Mouse (Mus musculus) lung, adult 18-20 months (tissue): ENCODE measurements at regions not wholly inside any gene's neighbourhood (a gene's known extent, or its start where the extent isn't known, plus 50 kb on each side); places are given as distances from the start of the nearest gene placed in this dataset.
A peak's percentile ranks its signal among the peaks of the same experiment; 100 is the strongest.

Experiments used
- DNase-seq, 2 experiments: peaks; one replicate each; pipeline ENCODE4 v3.0.0; 2022; ENCODE audit warnings: mixed read lengths in 2 of 2

DNA sequence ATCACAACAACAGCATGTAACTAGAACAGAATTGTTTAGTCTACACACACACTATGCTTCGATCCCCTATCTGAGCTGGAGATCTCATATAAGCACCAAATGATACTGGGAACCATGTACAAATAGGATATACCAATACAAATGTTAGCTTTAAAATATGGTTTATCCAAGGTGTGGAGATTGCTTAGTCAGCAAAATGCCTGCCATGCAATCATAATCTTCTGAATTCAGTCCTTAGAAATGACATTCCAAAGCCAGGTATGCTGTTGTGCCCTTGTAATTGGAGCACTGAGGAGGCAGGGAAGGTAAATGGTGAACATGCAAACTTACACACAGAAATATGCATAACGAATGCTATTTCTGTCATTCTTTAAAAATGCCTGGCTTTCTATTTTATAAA lies 54.0 kb upstream of the Thsd7b start:
- DNase-seq = no peak

DNA sequence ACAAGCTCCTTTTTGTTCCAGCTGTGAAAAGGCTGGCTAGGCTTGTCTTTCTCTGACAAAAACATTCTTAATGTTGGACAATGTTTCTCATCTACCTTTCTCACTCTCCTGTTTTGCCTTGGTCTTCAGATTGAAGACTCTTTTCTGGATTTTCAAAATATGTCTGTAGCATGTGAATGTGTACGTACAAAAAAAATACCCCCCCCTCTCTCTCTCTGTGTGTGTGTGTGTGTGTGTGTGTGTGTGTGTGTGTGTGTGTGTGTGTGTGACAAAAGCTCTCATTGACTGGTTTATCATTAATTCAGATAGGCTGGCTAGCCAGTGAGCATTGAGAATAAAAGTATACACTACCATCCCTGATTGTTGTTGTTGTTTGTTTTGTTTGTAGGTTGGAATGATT lies 64.3 kb upstream of the Thsd7b start:
- DNase-seq = no peak

DNA sequence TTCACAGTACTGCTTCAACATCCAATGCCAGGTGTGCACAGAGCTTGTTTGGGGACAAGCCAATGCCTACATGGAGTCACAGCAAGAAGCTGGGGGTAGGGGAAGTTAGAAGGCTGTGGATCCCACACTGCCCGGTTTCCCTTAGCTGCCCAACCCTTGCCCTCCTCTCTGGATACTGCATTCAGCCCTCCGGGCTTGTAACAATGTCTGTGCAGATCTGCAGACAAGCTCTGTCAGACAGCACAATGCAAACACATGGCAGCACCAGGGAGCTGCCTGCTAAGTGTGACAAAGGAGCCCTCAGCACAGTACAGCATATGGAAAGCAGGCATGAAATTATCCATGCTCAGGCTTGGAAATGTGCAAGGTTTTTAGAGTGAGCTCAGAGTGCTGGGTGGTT lies 64.7 kb upstream of the Thsd7b start:
- DNase-seq = no peak

DNA sequence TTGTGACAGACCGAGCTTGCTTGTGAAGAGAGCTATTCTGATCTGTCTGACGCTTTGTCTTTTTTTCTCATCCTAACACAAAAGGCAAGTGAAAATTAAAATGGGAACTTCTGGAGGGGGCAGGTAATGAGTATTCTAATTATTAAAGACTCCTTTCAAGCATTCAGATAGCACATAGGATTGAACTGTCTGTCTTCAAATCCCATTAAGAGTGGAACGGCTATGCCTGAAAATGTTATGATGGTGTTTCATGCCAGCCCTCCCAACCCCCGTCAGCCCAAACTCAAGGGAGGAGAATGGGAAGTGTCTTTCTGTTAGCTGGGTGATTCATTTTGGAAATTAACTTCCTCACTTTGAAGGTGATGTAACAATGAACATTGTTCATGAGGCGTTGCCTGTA lies 65.4 kb upstream of the Thsd7b start:
- no peak for DNase-seq

DNA sequence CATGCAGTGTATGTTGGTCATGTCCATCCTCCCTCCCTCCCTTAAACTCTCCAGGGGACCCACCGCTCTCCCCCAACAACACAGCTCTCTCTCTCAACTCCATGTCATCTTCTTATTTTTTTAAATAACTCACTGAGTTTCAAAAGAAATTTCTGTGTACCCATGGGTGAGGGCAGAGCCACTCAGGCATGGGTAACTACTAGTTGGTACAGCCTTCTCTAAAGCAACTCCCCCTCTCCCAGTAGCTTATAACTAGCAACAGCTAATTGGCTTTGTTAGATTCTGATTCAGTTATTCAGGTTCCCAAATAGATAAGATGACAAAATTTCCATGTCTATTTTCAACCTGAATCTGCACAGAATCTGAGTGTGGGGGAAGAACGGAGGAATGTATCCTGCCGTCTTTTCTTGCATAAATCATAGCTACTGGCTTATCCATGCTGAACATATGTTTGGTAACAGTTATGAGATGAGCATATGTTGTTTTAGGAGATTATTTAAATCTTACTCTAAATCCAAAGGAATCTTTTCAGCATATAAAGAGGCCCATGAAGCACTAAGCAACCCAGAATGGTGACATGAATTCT lies 92.8 kb upstream of the Thsd7b start:
- no peak for DNase-seq

DNA sequence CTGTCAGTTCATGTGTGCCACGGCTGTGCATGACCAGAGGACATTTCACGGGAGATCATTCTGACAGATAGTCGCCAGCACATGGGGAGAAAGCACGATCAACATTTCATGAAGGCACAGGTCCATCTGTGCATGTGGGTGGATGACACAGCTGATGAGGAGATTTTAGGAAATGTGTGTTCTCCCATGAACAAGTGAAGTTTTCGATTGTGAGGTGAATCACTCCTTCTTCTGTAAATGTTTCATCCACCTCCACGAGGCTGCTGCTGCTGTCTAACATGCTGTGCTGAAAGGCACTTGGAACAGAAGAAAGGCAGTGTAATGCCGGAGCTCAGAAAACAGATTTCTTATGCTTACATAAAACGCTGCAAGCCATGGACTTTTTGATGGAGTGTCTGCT lies 103.2 kb upstream of the Thsd7b start:
- no peak for DNase-seq

DNA sequence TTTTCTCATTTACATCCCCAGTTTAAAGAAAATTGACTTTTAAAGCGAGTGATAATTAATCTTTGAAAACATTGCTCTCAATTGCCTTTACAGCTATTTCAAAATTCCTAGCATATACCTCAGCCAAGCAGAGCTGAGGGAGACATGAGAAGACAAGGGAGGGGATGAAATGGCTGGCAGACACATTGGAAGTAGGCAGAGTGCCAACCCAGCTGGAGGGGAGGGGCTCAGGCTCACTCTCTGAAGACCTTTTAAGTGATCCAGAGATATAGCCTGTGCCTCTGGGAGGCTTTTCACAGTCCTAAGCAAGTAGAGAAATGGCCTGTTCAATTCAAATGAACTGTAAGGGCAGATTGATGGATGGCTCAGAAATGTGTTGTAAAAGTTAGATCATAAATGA lies 122.5 kb upstream of the Thsd7b start:
- DNase-seq = peak in 1 of 2 experiments; percentile 0

DNA sequence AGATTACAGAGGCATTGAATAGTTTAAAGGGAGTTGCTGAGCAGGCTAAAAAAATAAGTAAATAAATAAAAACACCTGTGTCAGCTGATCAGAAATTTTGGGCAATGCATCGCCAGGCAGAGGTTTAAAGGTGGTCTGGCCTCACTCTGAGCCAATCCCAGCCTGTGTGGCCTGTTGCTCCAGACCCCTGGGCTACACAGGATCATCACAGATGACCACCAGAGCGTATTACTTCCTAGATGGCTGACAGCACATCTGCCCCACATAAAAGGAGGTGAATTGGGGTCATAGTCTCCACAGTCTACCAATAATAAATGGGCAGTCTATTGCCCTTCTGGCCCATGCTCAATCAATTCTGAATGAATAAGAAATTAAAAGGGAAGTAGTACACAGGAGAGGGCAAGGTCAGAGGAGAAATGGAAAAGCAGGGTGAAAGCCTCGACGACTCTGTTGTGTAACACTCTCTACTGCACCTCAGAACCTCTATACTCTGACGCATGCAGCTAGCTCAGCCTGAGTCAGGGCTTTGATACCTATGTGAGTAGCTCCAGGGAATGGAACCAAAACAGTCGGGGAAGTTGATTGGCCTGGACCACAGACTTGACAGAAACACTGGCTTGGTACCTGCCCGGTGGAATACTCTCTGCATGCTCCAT lies 124.2 kb upstream of the Thsd7b start:
- no peak for DNase-seq

DNA sequence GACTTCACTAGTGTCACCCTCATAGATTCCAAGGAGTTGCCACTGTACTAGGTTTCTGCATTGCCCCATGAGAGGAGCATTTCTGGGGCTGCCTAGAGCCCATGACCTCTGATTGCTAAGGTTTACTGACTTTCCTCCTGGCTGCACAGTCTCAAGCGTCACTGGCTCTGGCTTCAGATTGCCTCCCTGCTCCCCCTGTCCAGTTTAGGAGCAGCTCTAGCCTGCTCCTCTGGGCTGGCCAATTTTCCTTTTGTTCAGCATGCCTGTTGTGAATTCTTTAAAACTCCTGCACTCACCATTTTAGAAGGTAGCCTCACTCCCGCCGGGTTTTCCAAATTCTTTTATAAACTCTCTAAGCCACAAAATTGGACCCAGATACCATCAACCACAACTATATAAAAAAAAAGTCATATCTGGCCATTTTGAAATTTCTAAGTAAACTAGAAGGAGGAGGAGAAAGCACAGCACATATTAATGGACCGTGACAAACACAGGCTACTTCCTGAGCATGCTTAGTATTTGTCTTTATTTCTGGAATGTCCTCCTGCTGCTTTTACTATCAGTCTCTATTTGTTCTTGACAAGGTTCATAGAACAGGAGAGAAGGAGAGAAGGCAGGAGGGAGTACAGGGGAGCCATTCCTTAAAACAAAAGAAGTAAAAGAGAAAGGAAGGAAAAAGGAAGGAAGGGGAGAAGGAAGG lies 126.6 kb upstream of the Thsd7b start:
- no peak for DNase-seq

DNA sequence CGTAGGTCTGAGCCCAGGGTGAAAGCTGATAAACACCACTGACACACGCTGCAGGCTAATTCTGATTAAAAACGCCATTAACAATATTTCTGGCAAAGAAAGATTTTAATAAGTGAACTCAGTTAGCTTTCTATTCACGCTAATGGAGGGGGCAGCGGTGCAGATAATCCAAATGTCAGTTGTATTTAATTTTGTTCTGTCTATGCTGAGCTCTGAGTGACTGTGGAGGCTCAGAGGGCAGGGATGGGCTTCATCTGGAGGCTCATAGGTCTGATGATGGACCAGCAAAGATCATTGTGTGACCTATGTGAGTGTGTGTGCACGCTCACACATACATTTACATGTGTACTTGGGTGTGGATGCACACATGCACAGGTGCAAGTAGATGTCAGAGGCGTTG lies 134.3 kb upstream of the Thsd7b start:
- DNase-seq = no peak

DNA sequence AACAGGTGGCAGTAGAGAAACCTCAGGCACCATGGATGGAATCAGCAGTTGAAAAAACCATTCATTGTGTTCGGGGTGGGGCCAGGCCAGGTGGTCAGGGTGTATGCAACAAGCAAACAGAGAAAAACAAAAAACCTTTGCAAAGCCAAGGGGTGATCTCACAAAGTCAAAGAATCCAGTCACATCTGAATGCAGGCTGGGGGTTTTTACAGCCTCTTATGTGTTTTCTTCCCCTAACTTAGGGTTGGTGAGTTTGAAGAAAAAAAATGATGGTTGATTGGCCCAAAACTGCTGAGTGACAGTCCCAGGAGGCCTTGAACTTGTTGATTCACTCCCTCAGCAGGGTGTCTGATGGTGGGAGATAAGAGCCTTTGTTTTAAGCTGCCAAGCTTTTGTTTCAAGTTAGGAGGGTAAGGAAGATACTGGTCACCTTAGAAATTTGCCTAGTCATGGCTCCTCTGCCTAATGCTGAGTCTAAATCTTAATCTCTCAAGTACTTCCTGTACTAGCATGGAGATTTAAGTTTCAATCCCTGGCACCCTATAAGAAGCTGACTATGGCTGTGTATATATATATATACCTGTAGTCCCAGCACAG lies 166.0 kb upstream of the Thsd7b start:
- DNase-seq = no peak

DNA sequence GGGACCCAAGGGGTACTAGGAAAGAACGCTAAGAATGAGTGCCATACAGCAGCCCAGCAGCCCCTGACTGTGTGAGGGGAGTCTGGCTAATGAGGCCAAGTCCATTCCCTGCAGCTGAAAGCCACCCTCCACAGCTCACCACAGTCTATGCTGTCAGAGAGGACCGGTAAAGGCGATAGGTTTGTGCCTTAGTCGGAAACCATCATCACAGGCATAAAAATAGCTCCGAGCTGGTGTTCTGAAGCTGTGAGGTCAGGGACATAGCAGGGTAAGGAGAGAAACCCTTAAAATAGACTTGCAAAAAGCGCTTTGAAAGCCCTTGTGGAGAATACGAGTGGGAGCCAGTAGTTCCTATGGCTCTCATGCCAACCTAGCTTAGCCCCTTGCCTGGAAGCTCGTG lies 172.1 kb upstream of the Thsd7b start:
- DNase-seq = no peak

DNA sequence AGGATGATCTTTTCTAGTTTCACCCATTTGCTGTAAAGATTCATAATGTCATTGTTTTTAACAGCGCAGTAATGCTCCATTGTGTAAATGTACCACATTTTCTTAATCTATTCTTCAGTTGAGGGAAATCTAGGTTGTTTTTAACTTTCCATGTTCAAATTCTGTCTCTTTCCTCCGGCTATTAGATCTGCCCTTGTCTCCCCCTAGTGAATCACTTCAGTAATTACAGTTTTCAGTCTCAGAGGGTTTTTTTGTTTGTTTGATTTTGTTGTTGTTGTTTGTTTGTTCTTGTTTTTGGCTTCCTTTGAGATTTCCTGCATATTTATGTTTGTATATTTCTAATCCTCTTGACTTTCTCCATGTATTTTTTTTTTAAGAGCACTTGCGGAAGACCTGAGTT lies 194.8 kb upstream of the Thsd7b start:
- DNase-seq = no peak

DNA sequence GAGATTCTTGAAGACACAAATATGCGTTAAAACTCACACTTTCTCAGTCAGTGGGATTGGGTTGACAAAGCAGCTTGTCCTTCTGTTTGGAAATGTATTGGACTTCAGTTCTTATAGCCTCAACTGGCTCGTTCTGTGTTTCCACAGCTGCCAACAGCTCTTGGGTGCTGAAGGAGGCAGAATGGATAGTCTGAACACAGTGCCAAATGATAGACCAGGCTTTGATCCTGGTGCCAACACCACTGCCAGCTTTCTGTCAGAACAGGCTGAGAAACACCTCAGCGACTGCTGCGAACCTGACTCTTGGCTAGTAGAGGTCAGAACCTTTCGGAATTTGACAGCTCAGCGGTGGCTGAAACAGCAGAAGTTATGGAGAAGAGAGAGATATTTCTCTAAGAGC lies 215.9 kb upstream of the Thsd7b start:
- DNase-seq = peak; percentile 9

DNA sequence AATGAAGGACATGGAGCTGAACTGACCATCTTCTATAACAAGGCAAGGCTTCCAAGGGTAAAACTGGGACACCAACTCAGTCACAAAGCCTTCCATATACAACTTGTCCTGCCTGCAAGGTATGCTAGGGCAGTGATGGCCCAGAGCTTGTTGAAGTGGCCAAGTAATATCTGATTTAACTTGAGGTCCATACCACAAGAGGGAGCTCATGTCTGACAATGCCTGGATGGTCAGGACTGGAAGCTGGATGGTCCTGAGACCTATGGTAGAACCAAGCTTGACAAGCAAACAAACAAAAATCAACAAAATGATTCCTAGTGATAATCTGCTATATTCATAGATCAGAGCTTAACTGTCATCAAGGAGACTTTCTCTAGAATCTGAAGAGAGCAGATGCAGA lies 217.8 kb upstream of the Thsd7b start:
- DNase-seq = no peak

DNA sequence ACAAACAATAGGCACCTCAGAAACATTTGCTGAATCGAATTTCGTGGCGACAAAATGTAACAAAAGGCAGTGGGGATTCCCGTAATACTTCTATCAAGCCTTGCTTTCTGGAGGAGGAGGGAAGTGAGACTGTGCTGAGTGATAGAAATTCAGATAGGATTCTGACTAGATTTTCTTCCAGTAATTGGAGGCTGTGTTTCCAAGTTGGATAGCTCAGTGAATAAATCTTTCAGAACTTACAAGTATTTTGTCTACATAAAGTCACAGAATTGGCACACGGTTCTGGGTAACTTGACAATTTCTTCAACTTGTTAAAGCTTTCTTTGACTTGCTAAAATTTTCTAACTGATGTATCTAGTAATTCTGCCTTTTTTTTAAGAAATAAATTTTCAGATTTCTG lies 239.4 kb upstream of the Thsd7b start:
- no peak for DNase-seq

DNA sequence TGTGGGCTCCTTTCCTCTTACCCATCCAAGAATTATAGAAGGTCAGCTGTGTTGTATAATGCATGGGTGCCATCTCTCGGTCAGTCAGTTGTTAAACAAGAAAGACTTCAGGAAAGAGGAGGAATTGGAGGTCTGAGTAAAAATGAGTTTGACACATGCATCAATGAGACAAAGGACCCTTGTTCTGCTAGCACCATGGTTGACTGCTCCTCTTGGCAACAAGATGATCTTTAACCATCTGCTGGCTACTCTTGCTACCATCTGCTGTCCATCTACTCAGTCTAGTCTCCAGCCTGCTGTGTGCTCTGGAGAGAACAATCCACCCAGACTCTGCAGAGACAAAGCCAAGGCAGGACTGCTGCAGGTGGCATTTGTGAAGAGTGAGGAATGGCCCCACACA lies 267.2 kb upstream of the Thsd7b start:
- DNase-seq = no peak

DNA sequence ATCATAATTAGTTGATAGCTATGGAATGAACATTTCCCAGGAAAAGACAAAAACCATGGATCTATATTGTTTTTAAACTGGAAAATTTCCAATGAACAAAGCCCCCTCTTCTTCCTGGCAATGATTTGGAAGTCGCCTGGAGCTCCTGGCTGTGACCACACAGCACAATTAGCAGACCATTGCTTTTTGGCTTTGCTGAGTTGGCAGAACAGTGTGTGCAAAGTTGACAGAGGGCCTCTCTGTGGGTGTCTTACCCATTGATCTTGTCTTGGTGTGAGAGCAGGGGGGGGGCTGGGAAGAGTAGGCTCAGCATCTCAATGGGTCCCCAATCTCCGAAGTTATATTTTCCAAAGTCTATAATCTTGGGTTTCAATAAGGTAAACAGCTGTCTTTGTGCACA lies 270.8 kb upstream of the Thsd7b start:
- DNase-seq = no peak

DNA sequence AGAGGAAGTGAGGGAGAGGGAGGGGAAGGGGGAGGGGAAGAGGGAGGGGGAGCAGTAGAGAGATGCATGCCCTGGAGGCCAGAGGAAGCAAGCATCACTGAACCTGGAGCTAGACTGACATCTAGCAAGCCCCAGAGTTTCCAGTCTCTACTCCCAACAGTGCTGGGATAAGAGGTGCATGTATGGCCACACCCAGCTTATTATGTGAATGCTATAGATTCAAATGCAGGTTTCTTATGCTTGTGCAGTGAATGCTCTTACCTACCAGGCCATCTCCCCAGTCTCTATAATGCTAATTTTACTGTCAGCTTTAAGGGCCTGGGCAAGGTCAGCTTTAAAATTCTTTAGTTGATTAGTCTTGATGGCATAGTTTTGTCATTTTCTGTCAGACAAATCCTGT lies 271.3 kb upstream of the Thsd7b start:
- DNase-seq = no peak

DNA sequence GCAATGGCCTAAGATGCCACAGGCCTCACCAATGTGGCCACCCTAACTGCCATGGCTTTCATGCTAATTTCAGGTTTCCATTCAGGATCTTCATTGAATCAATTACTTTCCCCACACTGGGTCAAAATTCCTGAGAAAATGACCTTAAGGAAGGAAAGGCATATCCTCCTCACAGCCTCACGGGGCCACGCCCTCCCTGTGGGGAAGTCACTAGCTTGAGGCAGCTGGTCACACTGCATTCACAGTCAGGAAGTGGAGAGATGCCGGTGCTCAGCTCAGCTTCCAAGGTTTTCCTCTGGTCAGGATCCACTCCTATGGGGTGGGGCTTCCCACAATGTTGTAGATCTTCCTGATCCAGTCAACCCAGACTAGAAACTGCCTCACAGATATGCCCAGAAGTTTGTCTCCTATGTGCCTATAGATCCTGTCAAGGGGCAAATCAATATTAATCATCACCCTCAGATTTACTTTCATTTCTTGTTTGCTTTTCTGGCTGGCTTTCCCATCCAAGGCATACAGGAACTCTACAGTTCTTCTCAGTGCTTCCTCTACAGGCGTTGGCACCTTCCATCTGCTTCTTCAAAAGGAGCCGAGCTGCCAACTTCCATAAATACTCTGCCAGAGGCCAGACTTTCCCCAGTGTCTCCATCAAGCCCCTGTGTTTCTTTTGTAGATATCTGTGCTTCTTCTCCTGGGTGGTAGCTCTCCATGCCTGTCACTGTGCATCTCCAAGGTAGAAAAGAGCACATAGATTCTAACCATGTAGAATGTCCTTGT lies 273.2 kb upstream of the Thsd7b start:
- no peak for DNase-seq

DNA sequence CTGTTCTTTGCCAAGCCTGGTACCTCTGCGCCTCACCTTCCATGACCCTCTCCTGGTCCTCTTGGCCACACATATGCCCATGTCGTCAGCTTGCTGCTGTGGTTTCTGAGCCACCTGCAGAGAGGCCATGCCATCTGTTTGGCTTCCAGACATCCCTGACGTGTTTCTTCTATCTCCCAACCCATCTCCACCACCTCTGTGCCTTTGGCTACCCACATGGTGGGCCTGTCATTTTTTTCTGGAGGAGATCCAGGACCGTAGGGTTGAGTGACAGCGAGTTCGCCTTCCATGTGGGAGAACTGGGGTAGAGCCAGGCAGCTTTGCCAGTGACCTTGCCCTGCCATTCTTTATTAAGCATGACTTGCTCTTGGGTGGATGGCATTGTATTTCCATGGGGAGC lies 278.4 kb upstream of the Thsd7b start:
- no peak for DNase-seq

DNA sequence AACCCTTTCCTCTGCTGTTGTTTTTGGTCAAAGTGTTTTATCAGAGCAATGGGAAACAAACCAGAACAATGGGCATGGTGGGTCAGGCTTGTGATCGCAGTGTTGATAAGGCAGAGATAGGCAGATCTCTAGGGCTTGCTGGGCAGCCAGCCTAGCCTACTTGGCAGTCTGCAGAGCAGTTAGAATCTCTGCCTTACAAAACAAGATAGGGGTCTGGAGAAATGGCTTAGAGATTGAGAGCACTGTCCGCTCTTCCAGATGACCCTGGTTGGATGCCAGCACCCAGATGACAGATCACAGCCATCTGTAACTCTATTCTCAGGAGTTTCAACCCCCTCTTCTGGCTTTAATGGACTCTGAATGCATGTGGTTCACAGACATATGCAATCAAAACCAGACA lies 289.7 kb upstream of the Thsd7b start:
- DNase-seq = no peak

DNA sequence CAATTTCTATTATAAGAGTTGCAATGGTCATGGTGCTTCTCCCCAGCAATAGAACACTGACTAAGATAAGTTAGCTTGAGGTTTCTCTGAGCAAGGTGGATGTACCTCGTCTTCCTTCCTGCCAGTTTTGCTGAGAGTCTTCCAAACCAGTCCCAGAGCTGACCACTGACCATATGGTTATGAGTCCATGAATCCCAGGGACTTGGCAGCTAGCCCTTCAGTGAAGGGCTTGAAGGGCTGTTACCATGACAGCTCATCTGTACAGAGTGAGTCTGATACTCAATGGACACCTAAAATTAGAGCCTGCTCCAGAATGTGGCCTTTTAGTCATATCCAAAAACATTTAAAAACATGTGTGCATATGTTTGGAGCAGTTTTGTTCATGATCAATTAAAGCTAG lies 297.5 kb upstream of the Thsd7b start:
- DNase-seq = no peak

DNA sequence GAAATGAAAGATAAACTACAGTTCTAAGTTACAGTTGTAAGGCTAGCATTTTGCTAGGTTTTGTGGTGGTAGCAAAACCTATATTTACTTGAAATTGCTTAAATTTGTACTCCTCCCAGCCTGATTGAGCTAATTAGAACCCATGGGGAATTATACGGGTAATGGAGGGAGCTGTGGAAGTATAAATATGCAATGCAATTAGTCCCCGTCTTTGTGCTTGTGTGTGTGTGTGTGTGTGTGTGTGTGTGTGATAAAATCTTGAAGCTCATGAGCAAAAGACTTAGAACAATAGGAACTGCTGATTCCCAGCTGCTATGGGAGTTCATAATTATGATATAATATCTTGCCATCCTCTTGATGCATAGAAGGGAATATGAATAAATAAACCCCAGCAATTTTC lies 321.7 kb upstream of the Thsd7b start:
- no peak for DNase-seq
